Mouse (Mus musculus) forebrain, embryonic 15.5 days (tissue): ENCODE results near the gene Gm45716. TPM values are rescaled to one million over a fixed set of nuclear protein-coding genes. Genes with fewer than 3 reads are reported as not detected.

Source experiments
- ATAC-seq: fragments of 200-750 bp; cut with Nextera tagmentation; replicated peaks from 2 replicates; pipeline ENCODE4 v1.8.0; 2017; ENCODE audit warnings: mild to moderate bottlenecking, moderate TSS enrichment, moderate library complexity
- H3K27ac ChIP-seq: fragments of 300-500 bp; sonication (generic); replicated peaks from 2 replicates; pipeline ENCODE4 v1.5.1; 2015; ENCODE audit warnings: mild to moderate bottlenecking, inconsistent platforms
- H3K27me3 ChIP-seq: fragments of 300-500 bp; sonication (generic); 2 replicates; pipeline ENCODE4 v1.6.1; 2015; ENCODE audit warnings: inconsistent platforms
- H3K36me3 ChIP-seq: fragments of 300-500 bp; sonication (generic); 2 replicates; pipeline ENCODE4 v1.6.1; 2015; ENCODE audit warnings: mild to moderate bottlenecking, inconsistent platforms
- H3K4me1 ChIP-seq: fragments of 300-500 bp; sonication (generic); 2 replicates; pipeline ENCODE4 v1.6.1; 2015; ENCODE audit warnings: inconsistent platforms
- H3K4me2 ChIP-seq: fragments of 300-500 bp; sonication (generic); replicated peaks from 2 replicates; pipeline ENCODE4 v1.6.1; 2015; ENCODE audit warnings: mild to moderate bottlenecking, inconsistent platforms
- H3K4me3 ChIP-seq: fragments of 300-500 bp; sonication (generic); 2 replicates; pipeline ENCODE4 v1.5.1; 2015; ENCODE audit warnings: mild to moderate bottlenecking, inconsistent platforms
- H3K9ac ChIP-seq: fragments of 300-500 bp; sonication (generic); replicated peaks from 2 replicates; pipeline ENCODE4 v1.6.1; 2015; ENCODE audit warnings: mild to moderate bottlenecking, inconsistent platforms
- H3K9me3 ChIP-seq: fragments of 300-500 bp; sonication (generic); 2 replicates; pipeline ENCODE4 v1.6.1; 2016; ENCODE audit warnings: inconsistent platforms
- WGBS: fragments of 180-500 bp; shearing (Covaris S2); methylation state at CpG from one replicate; pipeline ENCODE4 v1.1.7; 2015; ENCODE audit warnings: mixed read lengths; 5-methylcytosine and 5-hydroxymethylcytosine counted together
- polyA plus RNA-seq: library from polyadenylated mRNA; unstranded; fragments of >200 nt; fragmentation: Nextera tagmentation; extraction: Ambion mirVana; gene quantifications from 2 replicates; pipeline ENCODE4 v1.2.1, GENCODE M21; 2015

Gene Gm45716
- polyA plus RNA-seq, 1 experiment from 2014 or later: 18.2 TPM

DNA sequence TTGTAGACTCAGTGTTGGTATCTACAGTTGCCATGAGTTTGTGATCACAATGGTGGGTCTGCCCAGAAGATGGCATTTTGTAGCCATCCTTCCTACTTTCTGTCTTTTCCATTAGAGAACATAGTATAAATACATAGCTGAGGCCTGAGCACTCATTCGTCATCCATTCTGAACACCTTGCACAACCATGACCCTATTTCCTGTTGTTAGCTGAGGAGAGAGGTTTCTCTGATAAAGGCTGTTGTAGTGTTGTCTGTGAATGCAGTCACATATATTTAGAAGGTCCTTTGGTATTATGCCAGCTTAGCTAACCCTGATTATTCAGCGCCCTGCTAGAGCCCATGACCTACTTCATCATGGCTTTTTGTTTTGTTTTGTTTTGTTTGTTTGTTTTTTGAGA is 54.4 kb downstream of the Gm45716 start:
- 90% methylated on average over 2 of the region's 2 CpGs for WGBS
- H3K4me2 ChIP-seq: no peak overlapping the region
- ATAC-seq: no peak
- H3K36me3 ChIP-seq: no peaks in the 10 kb centered on the region
- H3K4me3 ChIP-seq: no peak overlapping the region
- no peaks in the 10 kb centered on the region for H3K9me3 ChIP-seq
- no peak overlapping the region for H3K9ac ChIP-seq
- no peaks in the 10 kb centered on the region for H3K4me1 ChIP-seq
- H3K27me3 ChIP-seq: no peaks in the 10 kb centered on the region
- no peak overlapping the region for H3K27ac ChIP-seq

DNA sequence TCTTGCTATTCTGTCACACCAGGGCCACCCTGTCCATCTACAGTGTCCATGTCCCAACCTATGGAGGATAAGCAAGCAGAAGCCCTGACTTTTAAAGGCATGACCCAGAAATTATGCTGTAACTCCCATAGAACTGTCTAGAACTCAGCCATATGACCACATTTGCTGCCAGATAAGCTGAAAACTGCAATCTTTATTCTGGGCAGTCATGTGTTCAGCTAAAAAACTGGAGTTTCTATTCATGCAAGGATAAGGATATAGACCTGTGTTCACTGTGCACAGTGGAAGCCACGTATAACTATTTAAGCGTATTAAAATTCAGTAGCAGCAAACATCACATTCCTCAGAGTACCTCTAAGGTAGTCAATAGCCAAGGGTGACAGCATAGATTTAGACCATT is 55.8 kb downstream of the Gm45716 start:
- Histone ChIP-seq H3K36me3 (no peaks in the 10 kb centered on the region), H3K27me3 (no peaks in the 10 kb centered on the region), H3K27ac (no peak overlapping the region), H3K4me3 (no peak overlapping the region), H3K4me2 (no peak overlapping the region), H3K9ac (no peak overlapping the region), H3K9me3 (no peaks in the 10 kb centered on the region), H3K4me1 (peaks cover under 1% of the 10 kb centered on the region; the same call in 1 of the 2 replicates)
- 96% methylated on average over 2 of the region's 2 CpGs for WGBS
- ATAC-seq: no peak

DNA sequence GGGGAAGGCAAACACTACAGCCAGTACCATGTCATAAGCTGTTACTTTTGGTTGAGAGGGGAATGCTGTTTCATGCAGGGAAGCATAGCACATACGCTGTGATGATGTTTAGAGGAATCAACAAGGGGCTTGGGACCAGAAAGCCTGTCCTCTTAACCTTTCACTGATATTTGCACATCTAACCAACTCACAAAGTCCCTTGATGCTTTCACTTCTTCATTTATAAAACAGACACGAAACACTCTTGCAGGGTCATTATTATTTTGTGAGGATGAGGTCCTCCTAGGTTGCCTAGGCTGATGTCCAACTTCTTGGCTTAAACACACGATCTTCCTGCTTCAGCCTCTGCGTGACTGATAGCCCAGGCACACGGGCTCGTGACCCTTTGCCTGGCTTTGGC is 58.1 kb downstream of the Gm45716 start:
- no peak for ATAC-seq
- H3K27ac ChIP-seq: no peak overlapping the region
- 83% methylated on average over 6 of the region's 6 CpGs for WGBS
- H3K9ac ChIP-seq: no peak overlapping the region
- no peaks in the 10 kb centered on the region for H3K9me3 ChIP-seq
- peaks cover 16% of the 10 kb centered on the region for H3K4me1 ChIP-seq
- no peaks in the 10 kb centered on the region for H3K27me3 ChIP-seq
- H3K4me2 ChIP-seq: no peak overlapping the region
- H3K4me3 ChIP-seq: no peak overlapping the region
- no peaks in the 10 kb centered on the region for H3K36me3 ChIP-seq

DNA sequence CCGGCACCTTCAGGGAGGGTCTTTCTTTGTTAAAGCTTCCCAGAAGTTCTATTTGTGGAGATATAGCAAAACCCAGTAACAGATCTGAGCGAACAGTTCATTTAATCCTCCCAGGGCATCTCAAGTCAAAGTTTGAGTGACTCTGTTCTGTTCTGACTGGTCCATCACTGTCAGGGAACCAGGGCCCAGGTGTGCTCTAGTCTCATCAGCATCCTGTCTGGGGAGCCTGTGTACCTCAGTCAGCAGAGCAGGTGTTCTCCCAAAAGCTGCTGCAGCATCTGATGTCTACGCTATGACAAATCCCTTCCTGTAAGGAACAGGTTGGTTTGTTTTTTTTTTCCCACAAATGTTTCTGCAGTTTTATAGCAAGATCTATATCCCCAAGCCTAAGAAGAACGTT is 59.2 kb downstream of the Gm45716 start:
- WGBS: 84% methylated on average over 4 of the region's 4 CpGs

DNA sequence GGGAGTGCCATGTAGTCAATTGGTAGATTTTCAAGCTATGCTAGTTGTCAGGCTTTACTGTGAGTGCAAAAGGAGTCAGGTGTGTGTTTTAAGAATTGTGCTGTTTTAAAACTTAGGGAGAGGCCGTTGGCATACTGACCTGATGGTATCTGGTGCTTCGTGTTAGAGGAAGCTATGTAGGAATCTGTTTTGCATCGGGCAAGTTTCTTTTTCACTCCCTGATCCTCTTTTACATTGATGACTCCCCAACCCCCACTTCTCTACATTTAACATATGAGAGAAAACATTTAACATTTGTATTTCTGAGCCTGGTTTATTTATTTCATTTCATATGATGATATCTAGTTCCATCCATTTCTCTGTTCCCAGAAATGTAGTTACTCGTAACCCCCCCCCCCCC is 60.3 kb downstream of the Gm45716 start:
- no peaks in the 10 kb centered on the region for H3K9me3 ChIP-seq
- H3K36me3 ChIP-seq: no peaks in the 10 kb centered on the region
- peaks cover 36% of the 10 kb centered on the region for H3K4me1 ChIP-seq
- H3K9ac ChIP-seq: no peak overlapping the region
- no peak for ATAC-seq
- H3K4me2 ChIP-seq: no peak overlapping the region
- H3K27ac ChIP-seq: no peak overlapping the region
- no peaks in the 10 kb centered on the region for H3K27me3 ChIP-seq
- 70% methylated on average over 4 of the region's 4 CpGs for WGBS
- no peak overlapping the region for H3K4me3 ChIP-seq

More for the DNA sequence above, 59.2 kb downstream of the Gm45716 start:
- Histone ChIP-seq H3K27me3 (no peaks in the 10 kb centered on the region), H3K4me2 (no peak overlapping the region), H3K9ac (no peak overlapping the region), H3K27ac (no peak overlapping the region), H3K36me3 (no peaks in the 10 kb centered on the region), H3K4me3 (no peak overlapping the region), H3K9me3 (no peaks in the 10 kb centered on the region), H3K4me1 (peaks cover 25% of the 10 kb centered on the region)
- no peak for ATAC-seq

DNA sequence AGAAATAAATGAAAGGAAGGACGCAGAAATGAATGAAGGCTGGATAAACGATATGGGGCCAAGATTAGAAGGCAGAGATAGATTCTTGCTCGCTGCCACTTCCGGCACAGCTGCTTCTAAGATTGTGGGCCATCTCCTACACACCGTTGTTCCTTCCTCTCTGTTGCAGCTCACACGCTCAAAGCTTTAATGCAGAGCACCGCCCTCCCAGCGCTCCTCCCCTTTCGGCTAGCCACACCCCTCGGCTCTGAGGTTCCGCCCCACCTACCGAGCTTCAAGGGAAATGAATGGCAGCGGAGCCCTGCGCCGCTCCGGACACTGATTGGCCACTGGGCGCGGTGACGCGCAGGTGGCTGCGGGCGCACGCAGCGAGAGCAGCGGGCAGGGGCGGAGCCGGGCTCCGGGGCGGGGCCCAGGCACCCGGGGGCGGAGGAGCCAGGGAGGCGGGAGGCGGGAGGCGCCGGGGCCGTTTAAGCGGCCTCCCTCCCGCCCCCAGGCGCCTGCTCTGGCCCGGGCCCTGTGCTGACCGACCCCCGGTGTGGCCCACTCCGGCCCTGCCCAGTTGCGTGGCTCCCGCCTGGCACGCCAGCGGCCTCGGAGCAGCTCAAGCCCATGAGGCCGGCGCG is 61.7 kb downstream of the Gm45716 start, which contains the start of gene Mmd:
Mmd (plus strand) TSS at position 432 of the 626 bp plus-strand sequence.
- H3K9me3 ChIP-seq: no peaks in the 10 kb centered on the region
- under 1% methylated on average over 39 of the region's 51 CpGs for whole genome bisulfite sequencing
- peak within 1 kb of the TSS; percentile 92 for H3K4me3 ChIP-seq
- no peaks in the 10 kb centered on the region for H3K27me3 ChIP-seq
- peaks cover 36% of the 10 kb centered on the region for H3K4me1 ChIP-seq
- peak within 1 kb of the TSS; percentile 93 for H3K27ac ChIP-seq
- peak within 1 kb of the TSS; percentile 96 for H3K9ac ChIP-seq
- H3K4me2 ChIP-seq: peak within 1 kb of the TSS; percentile 75
- no peaks in the 10 kb centered on the region for H3K36me3 ChIP-seq
- peak; percentile 99 for ATAC-seq

DNA sequence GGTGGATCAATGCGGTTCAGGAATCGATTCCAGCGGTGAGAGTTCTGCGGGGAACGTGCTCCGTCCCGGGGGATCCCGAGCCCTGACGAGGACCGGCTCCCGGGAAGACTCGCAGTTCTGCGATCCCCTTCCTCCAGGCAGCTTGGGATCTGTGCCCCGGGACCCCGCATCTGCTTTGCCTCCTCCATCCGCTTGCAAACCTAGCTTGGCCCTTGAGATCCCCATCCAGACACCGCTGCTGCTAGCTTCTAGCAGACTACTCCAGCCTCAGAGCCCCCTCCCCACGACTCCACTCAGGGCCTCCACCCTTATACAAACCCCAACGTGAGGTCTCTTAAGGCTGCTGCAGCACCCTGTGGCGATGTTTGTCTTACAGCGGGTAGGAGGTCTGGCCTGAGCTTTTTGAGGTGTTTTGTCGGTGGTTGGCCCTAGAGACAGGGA is 62.2 kb downstream of the Gm45716 start:
- Histone ChIP-seq H3K9me3 (no peaks in the 10 kb centered on the region), H3K4me3 (peak overlapping the region; percentile 92), H3K9ac (peak overlapping the region; percentile 96), H3K4me2 (peak overlapping the region; percentile 75), H3K36me3 (no peaks in the 10 kb centered on the region), H3K27me3 (no peaks in the 10 kb centered on the region), H3K27ac (peak overlapping the region; percentile 93), H3K4me1 (peaks cover 36% of the 10 kb centered on the region)
- under 1% methylated on average over 22 of the region's 22 CpGs for WGBS
- ATAC-seq: peak; percentile 51

DNA sequence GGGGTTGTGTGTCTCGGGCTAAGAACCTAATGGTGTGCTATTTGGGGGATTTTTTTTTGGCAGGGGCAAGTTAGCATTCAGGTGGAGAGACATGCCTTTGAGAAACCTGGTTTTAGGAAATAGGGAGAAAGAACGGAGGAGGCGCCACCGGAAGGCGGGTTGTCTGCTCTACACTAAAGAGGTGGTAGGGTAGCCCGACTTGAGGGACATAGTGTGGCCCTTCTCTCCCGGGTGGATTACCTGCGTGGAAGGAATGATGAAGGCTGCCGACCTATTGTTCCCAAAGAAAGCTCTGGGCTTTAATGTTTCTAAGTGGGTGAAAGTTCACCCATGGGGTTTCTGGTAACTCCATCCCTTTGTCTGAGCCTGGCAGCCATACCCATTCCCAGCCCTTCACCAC is 62.7 kb downstream of the Gm45716 start:
- Histone ChIP-seq H3K4me3 (peak overlapping the region; percentile 92), H3K9me3 (no peaks in the 10 kb centered on the region), H3K27me3 (no peaks in the 10 kb centered on the region), H3K9ac (peak overlapping the region; percentile 96), H3K27ac (peak overlapping the region; percentile 93), H3K4me2 (peak overlapping the region; percentile 75), H3K36me3 (no peaks in the 10 kb centered on the region), H3K4me1 (peaks cover 36% of the 10 kb centered on the region)
- WGBS: under 1% methylated on average over 9 of the region's 9 CpGs
- ATAC-seq: no peak

DNA sequence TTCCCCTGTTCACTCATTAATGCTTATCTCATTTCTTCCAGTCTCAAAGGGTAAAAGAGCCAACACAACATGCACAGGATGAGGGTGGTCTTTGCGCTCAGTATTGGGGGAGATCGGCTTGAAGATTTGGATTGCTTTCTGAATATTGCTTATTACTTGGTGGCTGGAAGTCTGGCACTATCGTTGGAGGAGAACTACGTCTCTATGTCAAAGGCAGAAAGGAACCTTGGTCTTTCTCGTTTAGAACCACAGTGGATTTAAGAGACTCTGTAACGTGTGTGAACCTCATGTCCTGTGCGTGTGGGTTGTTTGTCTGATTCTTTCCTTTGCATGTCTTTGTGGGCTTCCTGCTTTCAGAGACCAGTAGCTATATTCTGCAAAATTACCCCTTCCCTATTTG is 63.2 kb downstream of the Gm45716 start:
- Histone ChIP-seq H3K27ac (0 out of 2 replicates have a peak overlapping the region, but pooled peaks have one; percentile 25), H3K4me2 (peak overlapping the region; percentile 75), H3K4me3 (peak overlapping the region; percentile 92), H3K27me3 (no peaks in the 10 kb centered on the region), H3K4me1 (peaks cover 38% of the 10 kb centered on the region), H3K36me3 (no peaks in the 10 kb centered on the region), H3K9me3 (no peaks in the 10 kb centered on the region), H3K9ac (peak overlapping the region; percentile 96; the same call in 1 of the 2 replicates)
- WGBS: 54% methylated on average over 7 of the region's 7 CpGs
- ATAC-seq: no peak

DNA sequence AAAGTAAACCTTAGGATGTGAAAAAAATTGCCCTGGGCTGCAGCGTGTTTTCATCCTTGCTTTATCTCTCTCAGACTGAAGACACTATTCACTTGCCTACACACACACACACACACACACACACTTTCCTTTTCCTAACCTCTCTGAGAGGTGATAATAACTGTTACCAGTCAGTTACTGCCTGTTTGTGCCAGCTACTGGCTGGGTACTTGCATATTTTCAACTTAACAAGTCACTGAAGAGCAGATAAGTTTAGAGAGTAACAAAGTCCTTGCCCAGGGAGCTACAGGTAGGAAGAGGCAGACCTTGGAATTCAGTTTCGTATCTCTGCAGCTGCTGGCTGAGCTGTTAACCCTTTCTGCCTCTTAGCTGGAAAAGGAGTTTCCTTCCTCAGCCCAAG is 64.4 kb downstream of the Gm45716 start:
- WGBS: 33% methylated on average over 2 of the region's 2 CpGs

DNA sequence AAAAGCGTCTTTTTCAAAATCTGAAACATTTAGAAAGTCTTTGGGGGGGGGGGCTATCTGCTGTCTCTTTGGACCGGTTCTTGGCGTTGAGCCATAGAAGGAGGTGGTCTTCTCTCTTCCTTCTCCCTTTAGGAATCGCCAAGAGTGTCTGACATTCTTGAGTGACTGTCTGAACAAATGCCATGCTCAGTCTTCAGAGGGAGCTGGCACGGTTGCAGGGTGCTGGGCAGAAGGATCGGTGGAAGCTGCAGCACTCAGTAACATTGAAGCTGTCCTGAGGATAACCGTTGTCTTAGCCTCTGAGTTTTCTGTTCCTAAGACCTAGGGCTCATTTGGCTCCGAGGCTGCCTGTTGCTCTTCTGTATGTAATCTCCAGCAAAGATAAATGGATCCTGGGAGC is 64.9 kb downstream of the Gm45716 start:
- H3K9me3 ChIP-seq: no peaks in the 10 kb centered on the region
- peaks cover 39% of the 10 kb centered on the region for H3K4me1 ChIP-seq
- H3K4me3 ChIP-seq: no peak overlapping the region
- WGBS: 67% methylated on average over 8 of the region's 8 CpGs
- ATAC-seq: no peak
- H3K4me2 ChIP-seq: no peak overlapping the region
- no peaks in the 10 kb centered on the region; the same call in 1 of the 2 replicates for H3K36me3 ChIP-seq
- no peak overlapping the region for H3K27ac ChIP-seq
- H3K9ac ChIP-seq: no peak overlapping the region
- H3K27me3 ChIP-seq: no peaks in the 10 kb centered on the region

More for the DNA sequence above, 64.4 kb downstream of the Gm45716 start:
- Histone ChIP-seq H3K4me1 (peaks cover 39% of the 10 kb centered on the region), H3K9ac (no peak overlapping the region), H3K27me3 (no peaks in the 10 kb centered on the region), H3K4me2 (no peak overlapping the region), H3K9me3 (no peaks in the 10 kb centered on the region), H3K27ac (no peak overlapping the region), H3K36me3 (no peaks in the 10 kb centered on the region), H3K4me3 (no peak overlapping the region)
- ATAC-seq: no peak

DNA sequence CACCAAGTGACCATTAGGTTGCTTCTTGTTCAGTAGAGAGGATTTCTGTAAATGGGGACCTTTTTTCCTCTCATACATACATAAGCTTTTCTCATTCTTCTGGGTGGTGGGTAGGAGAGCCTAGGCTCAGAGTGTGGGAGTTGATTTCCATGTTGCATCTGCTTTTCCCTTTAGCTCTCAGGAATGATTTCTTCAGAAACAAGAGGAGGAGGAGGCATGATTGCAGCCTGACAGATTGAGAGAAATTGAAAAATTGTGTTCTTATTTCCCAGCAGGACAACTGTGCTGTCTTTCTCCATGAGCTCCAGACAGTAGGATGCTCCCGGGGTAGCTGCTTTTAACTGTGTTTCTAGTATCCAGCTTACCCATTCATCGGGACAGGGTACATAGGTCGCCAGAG is 67.1 kb downstream of the Gm45716 start:
- H3K4me2 ChIP-seq: no peak overlapping the region
- no peaks in the 10 kb centered on the region for H3K9me3 ChIP-seq
- peaks cover 36% of the 10 kb centered on the region for H3K4me1 ChIP-seq
- no peak overlapping the region for H3K27ac ChIP-seq
- 91% methylated on average over 3 of the region's 3 CpGs for WGBS
- no peak overlapping the region for H3K4me3 ChIP-seq
- no peaks in the 10 kb centered on the region; the same call in 1 of the 2 replicates for H3K36me3 ChIP-seq
- no peaks in the 10 kb centered on the region for H3K27me3 ChIP-seq
- no peak for ATAC-seq
- H3K9ac ChIP-seq: no peak overlapping the region

DNA sequence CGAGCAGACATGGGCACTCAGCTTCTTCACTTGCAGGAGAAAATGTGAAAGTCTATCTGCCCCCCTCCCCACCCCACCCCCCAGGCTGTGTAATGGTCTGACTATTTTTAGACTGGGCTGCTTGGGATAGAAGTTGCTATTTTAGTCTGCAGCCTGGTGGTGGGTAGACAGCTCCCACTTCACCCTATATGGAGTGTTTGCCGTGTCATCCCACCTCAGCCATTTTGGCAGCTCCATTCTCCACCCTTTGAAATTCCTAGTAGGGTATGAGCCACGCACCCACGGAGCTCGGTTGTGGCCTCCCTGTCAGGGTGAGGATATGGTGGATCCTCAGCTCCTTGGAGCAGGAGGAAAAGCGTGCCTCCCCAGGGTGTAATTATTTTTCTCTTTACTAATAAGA is 68.2 kb downstream of the Gm45716 start:
- no peak overlapping the region for H3K4me3 ChIP-seq
- H3K9me3 ChIP-seq: no peaks in the 10 kb centered on the region
- no peak overlapping the region for H3K9ac ChIP-seq
- no peak overlapping the region for H3K27ac ChIP-seq
- no peaks in the 10 kb centered on the region for H3K27me3 ChIP-seq
- peaks cover 11% of the 10 kb centered on the region for H3K36me3 ChIP-seq
- 81% methylated on average over 6 of the region's 6 CpGs for WGBS
- ATAC-seq: no peak
- no peak overlapping the region for H3K4me2 ChIP-seq
- H3K4me1 ChIP-seq: peaks cover 29% of the 10 kb centered on the region
